Mouse (Mus musculus): ENCODE measurements around the gene Rassf3. TPM values are rescaled to one million over a fixed set of nuclear protein-coding genes. Genes with fewer than 3 reads are reported as not detected.

Gene Rassf3
- polyA plus RNA-seq, 1 experiment, result not detected

DNA sequence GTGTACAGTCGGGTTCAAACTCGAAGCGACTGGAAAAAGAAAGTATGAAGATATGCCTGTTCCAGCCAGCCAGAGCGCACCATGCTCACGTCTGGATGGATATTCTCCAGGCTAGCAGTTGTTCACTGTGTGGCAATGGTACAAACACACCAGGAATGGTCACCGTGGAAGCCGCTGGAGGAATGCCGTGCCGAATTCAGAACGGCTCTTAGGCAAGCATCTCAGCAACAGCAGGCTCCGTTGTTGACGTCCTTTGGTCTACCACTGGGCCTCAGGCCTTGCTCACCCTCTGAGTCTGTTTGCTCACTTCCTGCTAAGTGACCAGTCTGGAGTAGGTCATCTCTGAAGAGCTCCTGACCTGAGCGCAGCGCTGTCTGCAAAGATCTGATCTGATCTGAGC lies 57.3 kb downstream of the Rassf3 start:
- no peak for TF ChIP-seq GATA1 (IDR thresholded peaks at IDR 0.05; ENCODE audit: low read length)

DNA sequence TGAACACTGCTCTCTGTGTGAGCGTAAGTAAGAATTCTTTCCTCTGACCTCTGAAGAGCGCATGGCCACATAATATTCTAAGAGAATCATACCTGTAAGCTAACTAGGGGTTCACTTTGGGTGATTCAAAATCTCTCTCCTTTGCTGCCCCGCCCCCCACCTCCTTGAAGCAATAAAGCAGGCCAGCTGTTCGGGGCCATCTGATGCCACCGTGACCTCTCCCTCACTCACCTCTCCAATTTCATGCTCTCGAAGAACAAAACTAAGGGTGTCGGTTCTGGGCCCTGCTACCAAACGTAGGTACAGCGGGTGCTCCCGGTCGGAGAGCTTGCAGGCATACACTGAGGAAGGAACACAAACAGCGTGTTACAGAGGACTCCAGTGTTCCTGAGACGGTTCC lies 62.0 kb downstream of the Rassf3 start:
- no peak for TF ChIP-seq GATA1 (IDR thresholded peaks at IDR 0.05; ENCODE audit: low read length)

DNA sequence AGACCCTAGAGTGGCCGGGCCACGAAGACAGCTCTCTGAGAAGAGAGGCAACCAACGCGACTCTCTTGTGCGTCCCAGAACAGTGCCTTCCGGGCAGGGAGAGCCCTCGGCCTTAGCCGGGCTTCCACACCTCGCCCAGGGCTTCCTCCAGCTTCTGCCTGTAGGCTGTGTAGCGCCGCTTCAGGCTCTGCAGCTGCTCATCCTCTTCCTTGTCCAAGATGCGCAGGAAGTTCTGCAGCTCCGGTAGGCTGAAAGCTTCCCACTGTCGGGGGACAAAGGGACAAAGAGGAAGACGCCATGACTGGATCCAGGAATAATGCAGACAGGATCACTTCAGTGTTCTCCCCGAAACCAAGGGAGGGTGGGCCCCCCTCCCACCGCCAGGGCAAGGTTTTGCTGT lies 63.3 kb downstream of the Rassf3 start:
- no peak for TF ChIP-seq GATA1 (IDR thresholded peaks at IDR 0.05; ENCODE audit: low read length)

DNA sequence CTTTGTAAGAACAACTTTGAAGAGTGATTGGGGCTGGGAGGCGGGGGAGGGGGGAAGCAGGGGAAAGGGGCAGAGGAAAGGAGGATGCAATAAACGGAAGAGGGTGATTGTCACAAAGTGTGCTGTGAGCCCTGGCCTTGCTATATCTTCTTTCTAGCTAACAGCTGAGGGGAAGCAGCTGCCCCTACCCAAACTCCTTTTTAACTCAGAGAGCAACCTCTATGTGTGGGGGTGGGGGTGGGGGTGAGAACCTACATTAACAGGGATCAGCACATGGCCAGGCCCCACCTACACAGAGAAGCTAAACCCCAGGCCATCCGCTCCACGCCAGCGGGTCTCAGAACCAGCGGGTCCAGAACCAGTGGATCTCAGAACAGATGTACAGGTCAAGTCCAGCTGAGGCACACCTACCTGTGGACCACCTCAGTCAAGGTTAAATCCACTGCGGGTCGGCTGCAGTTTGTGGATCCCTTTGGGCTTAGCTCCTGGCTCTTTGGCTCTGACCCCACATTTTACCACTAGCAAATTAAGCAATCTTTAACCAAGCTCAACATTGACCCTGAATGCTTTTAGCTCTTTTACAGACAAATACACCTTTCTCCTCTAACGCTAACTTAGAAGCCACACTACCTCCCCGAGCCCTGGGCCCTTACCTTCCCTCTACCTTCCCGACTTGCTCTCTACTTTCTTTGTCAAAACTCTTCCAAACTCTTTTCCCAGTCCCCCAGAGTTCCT lies 64.3 kb downstream of the Rassf3 start:
- TF ChIP-seq GATA1 (IDR thresholded peaks at IDR 0.05; ENCODE audit: low read length), result no peak

DNA sequence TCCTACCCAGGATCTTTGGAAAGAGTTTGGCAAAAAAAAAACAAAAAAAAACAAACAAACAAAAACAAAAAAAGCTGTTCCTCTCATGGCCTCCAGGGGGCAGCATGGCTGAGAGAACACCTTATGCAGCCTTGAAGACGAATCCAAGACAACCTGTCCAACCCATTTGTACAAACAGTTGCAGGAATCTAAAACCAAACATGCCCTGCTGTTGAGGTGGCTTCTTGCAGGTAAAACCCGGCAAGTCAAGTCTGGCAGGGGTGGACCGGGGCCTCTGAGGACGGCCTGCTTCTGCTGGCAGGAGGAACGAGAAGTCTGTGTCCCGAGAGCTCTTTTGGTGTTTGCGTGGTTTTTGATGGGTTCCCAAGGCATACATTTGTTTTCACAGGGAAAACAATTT lies 66.4 kb downstream of the Rassf3 start:
- TF ChIP-seq GATA1 (IDR thresholded peaks at IDR 0.05; ENCODE audit: low read length), result no peak

DNA sequence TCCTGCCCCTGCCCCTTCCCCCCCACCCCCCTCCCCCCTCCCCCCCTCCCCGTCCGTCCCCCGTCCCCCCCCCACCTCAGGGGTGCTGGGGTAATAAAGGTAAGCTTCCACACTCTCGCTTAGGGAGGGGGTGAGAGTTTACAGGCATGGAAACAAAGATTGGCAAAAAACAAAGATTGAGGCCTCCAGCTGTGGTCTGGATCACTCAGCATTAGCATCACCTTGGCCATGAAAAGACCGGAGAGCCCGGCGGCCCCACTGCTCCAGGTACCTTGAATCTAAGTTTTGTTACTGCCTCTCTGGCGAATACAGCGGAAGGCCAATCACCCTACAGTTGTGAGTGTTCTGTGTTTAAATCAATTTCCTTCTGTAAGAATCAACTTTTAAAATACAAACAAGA lies 72.2 kb downstream of the Rassf3 start:
- no peak for TF ChIP-seq GATA1 (IDR thresholded peaks at IDR 0.05; ENCODE audit: low read length)

DNA sequence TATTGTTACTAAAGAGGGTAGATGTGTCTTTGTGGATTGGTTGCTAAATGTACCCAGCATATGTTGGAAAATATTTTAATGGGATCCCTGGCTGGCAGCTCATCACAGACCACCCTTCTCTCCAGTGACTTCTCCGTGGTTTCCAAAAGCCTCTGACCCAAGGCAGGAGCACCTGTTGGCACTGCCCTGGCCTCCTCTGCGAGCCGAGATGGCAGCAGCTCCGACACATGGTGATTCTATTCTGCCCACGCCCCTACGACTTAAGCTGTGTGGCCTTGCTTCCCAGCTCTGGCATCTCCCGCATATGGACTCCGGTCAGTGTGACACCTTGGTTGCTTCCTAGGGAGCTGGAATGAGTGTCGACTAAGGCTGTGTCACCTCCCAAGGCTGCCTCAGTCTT lies 73.0 kb downstream of the Rassf3 start:
- no peak for TF ChIP-seq GATA1 (IDR thresholded peaks at IDR 0.05; ENCODE audit: low read length)

DNA sequence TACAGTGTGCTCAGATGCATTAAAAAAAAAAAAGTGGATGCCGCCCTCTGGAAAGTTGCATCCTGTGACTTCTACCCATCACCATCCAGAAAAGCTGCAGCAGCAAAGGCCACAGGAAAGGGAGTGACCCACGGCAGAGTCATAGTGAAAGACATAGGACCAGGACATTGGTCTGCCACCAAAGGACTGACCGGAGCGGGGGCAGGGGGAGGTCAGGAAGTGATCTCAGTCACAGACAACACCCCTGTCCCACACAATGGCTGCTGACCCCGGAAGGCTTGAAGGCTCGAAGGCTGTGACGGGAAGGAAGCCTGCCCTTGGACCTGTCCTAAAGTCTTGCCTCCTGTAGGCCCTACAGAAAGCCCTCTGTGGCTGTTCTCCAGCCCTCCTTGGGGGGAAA lies 75.1 kb downstream of the Rassf3 start:
- no peak for TF ChIP-seq GATA1 (IDR thresholded peaks at IDR 0.05; ENCODE audit: low read length)

DNA sequence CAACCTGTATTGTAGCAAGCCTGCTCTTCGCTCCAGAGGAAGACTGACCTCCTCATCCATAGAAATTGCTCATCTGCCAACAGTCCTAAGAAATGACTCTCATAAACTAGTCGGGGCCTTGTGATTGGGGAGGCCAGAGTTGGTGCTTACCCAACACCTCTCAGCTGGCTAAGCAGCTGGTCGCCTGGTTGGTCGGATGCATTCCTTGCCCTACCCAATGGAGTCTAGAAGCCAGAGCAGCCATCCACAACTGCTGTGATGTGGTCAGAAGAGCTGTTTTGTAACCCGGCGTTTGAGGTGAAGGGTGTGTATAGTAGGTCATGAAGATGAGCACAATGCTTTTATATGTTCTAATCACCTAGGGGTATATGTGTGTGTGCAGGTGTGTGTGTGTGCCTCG lies 77.5 kb downstream of the Rassf3 start:
- no peak for TF ChIP-seq GATA1 (IDR thresholded peaks at IDR 0.05; ENCODE audit: low read length)

DNA sequence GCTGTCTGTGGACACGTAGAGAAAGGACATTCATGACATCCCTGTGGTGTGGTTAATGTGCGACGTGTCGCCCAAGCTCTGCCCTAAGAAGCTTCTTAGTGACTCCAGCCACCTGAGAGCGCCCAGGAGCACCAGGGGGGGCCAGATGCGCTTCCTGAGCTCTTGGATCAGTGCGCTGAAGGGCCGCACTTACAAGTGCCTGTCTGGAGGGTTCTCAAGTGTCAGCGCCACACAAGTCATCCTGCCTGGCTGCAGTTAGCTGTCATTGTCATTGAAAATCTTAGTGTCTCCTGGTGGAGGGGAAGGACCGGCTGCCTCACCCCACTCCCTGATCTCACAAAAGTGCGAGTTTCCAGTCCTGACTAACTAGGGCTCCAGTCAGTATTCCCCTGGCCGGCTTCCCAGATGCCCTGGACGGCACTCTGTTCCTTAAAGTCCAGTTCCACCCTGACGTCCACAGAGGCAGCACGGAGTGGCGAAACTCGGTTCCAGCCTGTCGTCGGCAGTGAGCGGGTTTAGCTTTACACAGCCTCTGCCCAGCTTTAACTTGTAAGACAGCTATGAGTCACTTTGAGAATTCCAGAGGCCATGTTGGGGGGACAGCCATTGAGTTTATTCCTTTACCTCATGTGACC lies 80.5 kb downstream of the Rassf3 start:
- no peak for TF ChIP-seq GATA1 (IDR thresholded peaks at IDR 0.05; ENCODE audit: low read length)

DNA sequence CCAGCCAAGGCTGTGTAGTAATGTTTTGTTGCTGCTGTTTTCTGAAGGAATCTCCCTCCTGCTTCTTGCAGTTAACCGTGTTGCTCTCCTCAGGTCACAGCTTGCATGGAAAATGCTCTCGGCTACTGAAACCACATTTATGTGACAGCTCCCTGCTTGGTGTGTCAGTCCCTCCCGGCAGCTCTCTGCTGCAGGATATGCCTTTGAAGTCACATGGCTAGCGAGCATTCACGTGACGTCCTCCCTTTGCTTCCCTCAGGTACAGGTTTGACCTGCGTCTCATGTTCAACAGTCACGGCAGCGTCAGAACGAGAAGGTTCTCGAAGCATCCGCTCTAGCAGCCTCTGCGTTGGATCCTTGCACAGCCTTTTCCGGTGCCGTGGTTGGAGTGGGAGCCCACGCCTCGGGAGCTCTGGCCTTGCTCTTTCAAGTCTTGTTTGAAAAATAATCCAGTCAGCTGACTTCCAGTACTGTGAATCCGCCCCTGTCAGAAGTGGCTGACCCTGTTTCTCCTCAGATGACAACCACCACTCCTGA lies 81.3 kb downstream of the Rassf3 start:
- no peak for TF ChIP-seq GATA1 (IDR thresholded peaks at IDR 0.05; ENCODE audit: low read length)

DNA sequence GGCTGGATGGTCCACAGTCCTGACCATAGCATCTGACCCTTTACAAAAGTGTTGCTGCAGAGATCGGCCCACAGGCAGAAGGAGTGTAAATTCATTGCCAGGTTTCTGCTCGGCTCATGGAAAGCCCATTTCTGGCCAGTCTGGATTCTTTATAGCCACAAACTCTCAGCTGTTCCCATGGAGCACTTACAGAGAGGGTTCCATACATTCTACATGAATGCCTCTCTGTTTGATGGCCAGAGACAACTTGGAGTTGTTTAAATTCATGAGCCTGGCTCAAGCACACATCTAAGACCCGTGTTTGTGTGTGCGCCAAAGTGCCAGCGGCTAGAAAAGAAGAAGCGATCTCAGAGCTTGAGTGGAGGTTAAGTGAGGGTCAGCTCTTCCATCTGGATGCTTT lies 81.9 kb downstream of the Rassf3 start:
- TF ChIP-seq GATA1 (IDR thresholded peaks at IDR 0.05; ENCODE audit: low read length), result no peak

DNA sequence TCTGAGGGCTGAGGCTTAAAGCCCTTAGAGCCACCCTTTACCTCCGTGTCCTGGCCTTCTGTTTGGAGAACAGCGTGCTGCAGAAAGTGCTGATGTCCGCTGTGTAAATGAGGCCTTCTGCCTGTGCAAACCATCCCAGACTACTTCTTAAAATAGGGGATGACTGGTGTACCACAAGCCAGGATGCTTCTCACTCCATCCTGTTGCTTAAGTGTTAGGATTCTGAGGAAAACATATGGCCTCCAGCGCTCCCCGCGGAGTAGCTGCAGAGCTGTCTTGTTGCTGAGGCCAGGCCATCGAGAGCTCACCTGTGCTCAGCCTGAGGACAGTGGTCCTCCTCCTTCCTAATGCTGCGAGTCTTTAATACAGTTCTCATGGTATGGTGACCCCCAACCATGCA lies 84.2 kb downstream of the Rassf3 start:
- TF ChIP-seq GATA1 (IDR thresholded peaks at IDR 0.05; ENCODE audit: low read length), result no peak

DNA sequence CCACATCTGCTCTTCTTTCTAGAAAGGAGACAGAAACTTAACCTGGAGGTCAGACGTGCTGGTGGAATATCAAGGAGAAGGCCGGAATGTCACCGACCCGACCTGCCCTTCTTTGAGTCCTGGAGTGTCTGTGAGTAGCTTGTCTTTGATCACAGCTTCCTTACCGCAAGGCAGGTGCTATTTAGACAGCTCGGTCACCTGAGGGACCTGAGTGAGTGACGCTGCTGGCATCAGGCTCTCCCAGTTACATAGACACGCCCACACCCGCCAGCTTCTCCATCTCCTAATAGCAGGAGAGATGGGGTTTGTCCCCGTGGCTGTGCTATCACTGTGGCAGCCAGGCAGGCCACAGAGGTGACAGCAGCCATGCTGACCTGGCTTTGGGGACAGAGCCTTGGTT lies 85.5 kb downstream of the Rassf3 start:
- no peak for TF ChIP-seq GATA1 (IDR thresholded peaks at IDR 0.05; ENCODE audit: low read length)

DNA sequence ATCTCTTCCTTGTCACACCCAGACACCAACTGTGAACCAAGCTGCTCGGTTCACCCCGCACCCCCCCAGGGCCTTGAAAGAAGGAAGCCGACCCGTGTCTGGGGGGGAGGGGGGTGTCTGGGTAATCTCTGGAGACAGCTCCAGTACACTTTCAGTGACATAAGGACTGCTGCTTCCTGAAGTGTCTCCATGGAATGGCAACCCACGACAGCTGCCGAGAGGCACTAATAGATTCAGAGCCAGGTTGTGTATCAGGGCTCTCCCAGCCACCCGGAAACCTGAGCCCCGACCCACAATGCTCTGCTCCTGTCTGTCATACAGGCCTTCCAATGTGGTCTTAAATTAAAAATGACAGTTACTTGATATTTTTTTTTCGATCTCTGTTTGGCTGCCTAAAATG lies 89.8 kb downstream of the Rassf3 start:
- TF ChIP-seq GATA1 (IDR thresholded peaks at IDR 0.05; ENCODE audit: low read length), result no peak

DNA sequence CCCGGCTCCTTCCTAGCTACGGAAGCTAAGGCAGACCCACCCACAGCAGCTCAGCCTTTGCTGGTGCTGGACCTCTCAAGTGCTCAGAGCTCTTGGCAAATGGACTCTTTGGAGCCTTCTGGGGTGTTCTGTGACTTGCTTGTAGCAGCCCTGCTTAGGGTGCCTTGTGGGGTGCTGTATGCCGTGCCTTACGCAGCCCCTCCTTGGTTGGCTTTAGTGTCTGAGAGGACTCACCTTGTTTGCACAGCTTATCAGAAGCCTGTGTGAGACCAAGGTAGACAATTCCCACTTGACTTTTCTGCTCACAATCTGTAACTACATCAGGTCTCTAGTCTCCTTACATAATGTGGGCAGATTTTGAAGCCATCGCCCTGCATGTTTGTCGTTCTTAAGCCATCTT lies 90.5 kb downstream of the Rassf3 start:
- TF ChIP-seq GATA1 (IDR thresholded peaks at IDR 0.05; ENCODE audit: low read length), result no peak

DNA sequence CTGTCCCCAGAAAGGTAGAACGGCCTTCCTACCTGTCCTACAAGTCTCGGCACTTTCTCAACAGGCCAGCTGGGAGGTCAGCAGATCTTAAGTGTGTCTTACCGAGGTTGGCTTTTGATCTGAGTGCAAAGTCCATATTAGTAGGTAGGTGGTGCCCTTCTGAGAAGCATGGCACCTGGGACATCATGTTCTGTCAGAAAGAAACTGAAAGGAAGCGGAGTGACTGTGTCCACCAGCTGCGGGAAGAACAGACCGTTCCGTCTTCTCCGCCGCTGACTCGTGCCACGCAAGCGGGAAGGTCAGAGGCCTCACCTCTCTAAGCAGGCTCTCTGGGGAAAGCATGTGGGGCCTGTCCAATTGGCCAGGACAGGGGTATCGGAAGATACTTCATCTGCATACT lies 91.4 kb downstream of the Rassf3 start:
- no peak for TF ChIP-seq GATA1 (IDR thresholded peaks at IDR 0.05; ENCODE audit: low read length)

All from G1E-ER4 (cell line).